Mouse (Mus musculus) testis, adult 2 months (tissue): ENCODE data around the gene Chrnb1.

Experiments used
- CTCF ChIP-seq: fragments of 200-500 bp; IDR thresholded peaks from 2 replicates; pipeline ENCODE4 v1.5.1; 2012; ENCODE audit warnings: low read depth, mild to moderate bottlenecking, inconsistent platforms, low read length, moderate library complexity; ENCODE audit not compliant: control insufficient read depth, insufficient read depth, insufficient replicate concordance
- POLR2A ChIP-seq: fragments of 200-500 bp; IDR thresholded peaks from 2 replicates; pipeline ENCODE4 v1.6.1; 2012; ENCODE audit warnings: low read depth, mild to moderate bottlenecking, inconsistent platforms, low read length, moderate library complexity; ENCODE audit not compliant: control insufficient read depth

- no peak for TF ChIP-seq CTCF
- TF ChIP-seq POLR2A, result no peak
Observed at GRCm38 (mm10) chr11:69835326-69835965, 39.7 kb upstream of the Chrnb1 start.
